Mouse (Mus musculus) olfactory bulb, adult 2 months (tissue): ENCODE results near the gene Col9a3.

ENCODE experiments used
- CTCF ChIP-seq: fragments of 200-500 bp; IDR thresholded peaks from 2 replicates; pipeline ENCODE4 v1.5.1; 2012; ENCODE audit warnings: low read depth, mild to moderate bottlenecking, low read length, moderate library complexity; ENCODE audit not compliant: insufficient read depth
- POLR2A ChIP-seq: fragments of 200-500 bp; IDR thresholded peaks from 2 replicates; pipeline ENCODE4 v1.6.1; 2012; ENCODE audit warnings: mild to moderate bottlenecking, low read depth, low read length, moderate library complexity; ENCODE audit not compliant: insufficient read depth

DNA sequence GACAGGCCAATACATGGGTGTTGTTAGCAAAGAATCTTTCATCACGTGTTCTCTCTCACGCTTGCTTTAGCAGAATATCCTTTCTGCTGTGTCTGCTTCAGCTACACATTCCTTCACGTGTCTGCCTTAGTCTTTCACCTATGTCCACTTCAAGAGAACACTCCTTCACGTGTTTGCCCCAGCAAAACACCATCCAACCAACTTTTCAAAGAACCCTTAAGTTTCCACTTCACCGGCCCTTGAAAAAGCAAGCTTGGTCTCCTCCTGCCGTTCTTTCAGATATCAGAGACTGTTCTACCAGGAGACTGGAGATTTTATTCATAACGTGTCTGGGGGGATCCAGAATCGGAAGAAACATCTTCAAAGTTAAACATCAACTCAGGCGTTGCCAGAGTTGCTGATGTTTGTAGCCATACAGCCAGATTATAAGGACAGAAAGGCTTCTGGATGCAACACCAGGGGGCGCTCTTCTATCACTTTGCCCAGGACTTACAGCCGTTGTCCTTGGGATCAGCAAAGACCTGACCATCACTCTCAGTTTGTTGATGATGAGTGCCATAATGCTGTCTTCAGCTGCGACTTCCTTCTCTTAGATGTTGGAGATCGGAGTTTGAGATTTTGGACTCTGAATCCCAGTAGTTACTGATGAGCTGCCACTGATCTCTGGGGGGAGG lies 31.2 kb upstream of the Col9a3 start:
- TF ChIP-seq CTCF, result peak; percentile 35; the same call in 1 of the 2 replicates
- TF ChIP-seq POLR2A, result no peak
